Mouse (Mus musculus): ENCODE results near the gene Arhgdib.
A peak's percentile ranks its signal among the peaks of the same experiment; 100 is the strongest.

Gene Arhgdib

DNA sequence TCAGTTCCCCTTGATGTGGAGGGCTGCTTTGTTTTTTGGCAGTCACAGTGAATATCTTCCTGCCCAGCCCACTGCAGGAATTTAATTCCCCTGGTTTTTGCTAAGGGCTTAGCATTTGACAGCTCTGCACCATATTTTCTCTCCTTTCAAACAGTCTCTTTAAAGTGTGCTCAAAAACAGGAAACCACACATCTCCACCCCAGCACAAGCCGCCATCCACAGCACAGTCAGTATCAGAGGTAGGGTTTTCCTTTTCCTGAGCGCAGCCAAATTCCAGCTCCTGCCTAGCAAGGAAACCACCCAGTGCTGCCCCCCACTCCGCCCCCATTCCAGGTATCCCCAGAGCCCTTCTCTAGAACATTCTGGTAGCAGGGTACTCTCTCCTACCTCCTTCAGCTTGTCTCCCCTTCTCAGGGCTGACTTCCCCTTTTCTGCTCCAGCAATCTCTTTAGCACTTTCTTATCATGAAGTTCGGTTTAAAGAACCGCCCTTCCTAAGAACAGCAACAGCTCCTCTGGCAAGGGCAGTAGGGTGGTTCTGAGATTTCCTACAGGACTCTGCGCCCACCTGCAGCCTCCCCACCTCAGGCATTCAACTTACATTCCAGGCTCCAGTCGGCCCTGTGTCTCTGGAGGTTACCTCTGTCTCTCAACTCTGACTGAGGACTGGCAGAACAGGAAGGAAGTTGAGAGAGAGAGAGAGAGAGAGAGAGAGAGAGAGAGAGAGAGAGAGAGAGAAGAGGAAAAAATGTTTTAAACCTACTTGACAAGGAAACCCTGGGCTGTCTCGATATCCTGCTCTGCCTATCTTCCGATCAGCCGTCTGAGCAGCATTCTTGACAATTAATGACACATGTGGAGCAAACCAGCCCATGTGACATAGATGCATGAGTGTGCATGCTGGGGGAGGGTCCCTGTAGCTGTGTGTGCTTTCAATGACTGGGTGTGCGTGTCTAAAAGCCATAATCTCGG lies at the start of gene Arhgdib:
Gene Arhgdib, minus strand, starts transcription at position 849 of the 971 bp plus-strand sequence.
- DNase-seq (ENCODE audit: low read depth, low spot score): no peak

DNA sequence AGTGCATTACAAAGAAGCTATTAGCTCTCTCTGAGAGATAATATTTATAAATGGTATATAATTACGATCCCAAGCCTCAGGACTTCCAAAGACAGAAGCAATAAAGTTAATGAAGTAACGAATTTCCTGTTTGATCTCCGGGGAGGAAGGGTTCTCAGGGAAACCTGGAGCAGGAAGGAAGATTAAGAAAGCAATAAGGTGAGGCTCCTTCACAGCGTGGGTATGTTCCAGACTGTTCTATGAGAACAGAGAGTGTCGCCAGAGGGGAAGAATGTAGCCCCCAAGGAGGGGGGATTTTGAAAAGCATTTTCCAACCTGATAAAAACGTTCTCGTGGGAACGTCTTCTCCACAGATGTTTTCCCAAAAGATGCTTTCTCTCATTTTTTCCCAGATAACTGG lies 48.9 kb upstream of the Arhgdib start:
- no peak for DNase-seq (ENCODE audit: low read depth, low spot score)

DNA sequence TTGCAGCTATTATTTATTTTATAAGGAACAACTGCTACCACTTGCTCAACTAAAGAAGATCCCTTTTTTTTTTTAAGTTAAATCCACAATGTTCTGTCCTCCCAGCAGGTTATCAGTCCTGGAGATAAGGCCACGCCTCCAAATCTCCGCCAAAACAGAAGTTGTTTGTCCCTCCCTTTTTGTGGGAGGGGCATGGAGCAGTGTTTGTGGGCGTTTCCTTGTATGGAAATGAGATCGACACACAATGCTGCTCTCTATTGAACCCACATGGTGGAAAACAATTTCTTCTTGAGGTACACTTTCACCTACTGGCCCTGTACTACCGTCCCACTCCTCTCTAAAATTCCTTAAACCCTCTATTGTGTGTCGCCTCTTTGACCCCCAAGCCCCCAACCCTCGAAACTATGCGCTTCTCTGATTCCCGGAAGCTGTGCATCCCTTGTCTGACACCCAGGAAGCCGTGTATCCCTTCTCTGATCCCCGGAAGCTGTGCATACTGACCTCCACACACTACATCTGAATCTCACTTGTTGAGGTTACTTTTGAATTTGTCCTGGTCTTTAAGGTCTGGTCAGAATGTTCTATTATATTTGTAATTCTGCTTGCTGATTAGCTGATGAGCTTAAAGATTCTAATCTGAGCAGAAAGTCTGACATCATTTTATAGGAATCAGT lies 48.3 kb upstream of the Arhgdib start:
- DNase-seq (ENCODE audit: low read depth, low spot score): no peak

DNA sequence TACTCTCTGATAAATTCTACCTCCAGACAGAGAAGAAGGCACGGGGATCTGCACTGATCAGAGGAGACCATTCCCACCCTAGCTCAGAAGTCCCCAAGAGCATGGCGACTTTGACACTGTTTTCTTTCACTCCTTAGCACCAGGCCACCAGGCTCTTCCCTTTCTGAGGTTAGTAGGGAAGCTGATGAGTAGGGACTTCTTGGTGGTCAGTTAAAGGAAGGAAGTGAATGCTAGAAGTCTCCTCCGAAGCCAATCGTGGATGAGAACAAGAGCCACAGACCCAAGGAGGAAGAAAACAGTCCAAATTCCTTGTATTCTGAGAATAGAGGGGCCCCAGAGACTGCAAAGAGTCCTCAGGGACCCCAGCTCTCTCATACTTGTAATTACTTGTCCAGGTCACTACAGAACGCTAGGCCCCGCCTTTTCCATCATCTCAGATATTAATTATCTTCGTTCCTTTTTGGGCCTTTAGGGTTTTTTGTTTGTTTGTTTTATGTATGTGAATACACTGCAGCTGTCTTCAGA lies 46.9 kb upstream of the Arhgdib start:
- DNase-seq (ENCODE audit: low read depth, low spot score): no peak

DNA sequence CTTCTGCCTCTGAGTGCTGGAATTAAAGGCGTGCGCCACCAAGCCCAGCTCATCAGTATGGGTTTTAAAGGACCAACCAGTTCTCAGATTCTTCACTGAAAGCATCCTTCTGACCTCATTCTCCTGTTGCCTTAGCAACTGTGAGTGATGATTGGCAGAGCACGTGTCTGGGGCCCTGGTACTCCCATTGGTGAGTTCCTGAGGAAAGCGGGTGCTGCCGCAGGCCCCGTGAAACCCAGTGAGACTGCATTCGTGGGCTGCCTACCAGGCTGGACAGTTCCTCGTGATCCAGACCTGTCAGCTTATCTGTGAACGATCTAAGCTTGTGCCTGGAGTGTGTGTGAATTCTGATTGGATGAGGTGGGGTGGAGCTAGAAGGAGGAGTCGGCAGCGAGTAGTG lies 45.0 kb upstream of the Arhgdib start:
- no peak for DNase-seq (ENCODE audit: low read depth, low spot score)

DNA sequence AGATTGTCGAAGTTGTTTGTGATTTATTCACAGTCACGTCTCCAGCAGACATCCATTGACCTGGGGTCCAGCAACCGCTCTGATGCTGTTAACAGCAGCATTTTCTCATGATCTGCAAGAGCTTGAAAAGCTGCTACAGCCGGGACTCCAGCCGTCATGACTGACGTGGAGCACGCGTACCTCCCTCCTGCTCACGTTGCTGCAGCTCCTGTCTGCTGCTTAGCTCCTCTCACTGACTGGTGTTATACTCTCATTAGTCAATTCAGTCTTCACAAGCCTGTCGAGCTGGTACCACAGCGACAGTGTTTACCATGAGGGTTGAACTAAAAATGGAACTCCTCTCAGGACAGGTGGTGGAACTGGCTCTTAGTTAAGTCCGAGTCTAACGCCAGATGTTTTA lies 44.3 kb upstream of the Arhgdib start:
- no peak for DNase-seq (ENCODE audit: low read depth, low spot score)

DNA sequence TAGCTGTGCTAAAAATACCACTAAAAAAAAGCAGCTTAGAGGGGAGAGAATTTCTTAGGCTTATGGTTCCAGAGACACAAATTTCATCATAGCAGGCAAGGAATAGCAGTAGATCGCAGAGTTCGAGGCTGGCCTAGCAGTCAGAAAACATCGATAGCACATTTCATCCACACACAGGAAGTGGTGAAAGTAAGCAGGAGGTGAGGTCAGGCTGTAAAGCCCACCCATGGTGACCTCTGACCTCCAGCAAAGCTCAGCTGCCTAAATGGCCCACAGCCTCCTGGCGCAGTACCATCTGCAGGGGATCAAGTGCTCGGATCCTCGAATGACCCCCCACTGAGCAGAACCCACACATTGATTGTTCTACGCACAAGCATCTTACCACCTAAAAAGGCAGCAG lies 41.5 kb upstream of the Arhgdib start:
- DNase-seq (ENCODE audit: low read depth, low spot score): no peak

DNA sequence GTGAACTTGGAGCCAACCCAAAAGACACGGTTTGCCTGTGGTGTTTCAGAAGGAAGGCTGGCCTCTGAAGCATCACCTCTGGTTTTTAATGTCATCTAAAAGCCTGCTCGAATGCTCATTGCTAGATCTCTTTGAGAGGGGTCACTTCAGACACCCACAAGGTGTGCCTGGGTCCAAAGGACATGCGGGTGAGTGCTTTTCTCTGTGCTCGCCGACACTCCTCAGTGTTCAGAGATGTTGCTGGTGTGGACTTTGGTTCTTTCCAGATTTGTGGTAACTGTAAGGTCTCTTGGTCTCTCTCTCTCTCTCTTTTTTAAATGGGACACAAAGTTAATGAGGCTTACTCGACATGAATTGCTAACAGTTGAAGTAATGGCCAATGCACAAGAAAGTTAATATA lies 40.9 kb upstream of the Arhgdib start:
- DNase-seq (ENCODE audit: low read depth, low spot score): no peak

DNA sequence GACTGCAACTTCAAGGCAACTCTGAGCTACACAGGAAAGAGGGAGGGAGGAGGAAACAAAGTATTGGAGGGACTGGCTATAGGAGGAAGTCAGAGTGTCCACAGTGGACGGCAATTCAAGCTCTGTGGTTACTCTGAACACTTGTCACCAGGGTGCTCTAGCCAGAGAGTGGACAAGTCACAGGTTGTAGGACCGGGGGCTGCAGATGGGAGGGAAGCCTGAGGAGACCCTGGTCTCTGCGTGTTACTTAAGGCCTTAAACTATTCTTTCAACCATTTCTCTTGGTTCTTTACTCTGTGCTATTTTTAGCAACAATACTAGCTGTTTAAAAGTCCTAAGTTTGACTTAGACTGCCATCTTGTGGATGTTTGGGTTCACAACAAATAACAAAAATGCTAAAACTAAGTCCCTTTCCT lies 38.6 kb upstream of the Arhgdib start:
- no peak for DNase-seq (ENCODE audit: low read depth, low spot score)

DNA sequence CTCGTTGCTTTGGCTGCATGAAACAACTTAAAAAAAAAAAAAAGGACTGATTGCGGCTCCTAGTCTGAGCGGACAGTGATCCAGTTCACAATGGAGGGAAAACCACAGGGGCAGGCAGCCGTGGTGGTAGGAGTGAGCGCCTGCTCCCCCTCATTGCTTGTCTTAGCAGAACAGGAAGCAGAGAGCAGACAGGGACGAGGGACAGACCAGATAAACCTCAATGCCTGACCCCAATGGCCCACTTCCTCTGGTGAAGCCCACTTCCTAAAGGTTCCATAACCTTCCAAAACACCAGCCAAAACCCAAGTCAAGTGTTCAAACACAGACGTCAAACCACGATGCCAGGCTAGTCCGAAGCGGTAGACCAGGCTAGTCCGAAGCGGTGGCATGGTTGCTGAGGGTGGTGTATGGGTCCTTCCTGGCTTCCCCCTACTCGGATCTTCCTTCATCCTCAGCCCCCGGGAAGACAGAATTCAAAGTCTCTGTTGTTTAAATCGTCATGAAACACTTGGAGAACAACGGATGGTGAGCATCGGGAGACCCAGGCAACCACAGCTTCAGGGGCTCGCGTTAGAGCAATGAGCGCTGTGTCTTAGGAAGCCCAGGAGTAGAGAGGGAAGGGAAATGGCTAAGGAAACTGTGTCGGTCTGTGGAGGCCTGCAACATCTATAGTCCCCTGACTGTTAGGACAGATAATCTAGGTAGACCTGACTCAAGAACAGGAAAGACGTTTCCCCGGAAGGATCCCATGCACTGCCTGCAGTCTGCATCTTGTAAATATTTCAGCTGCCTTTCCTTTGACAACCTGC lies 37.8 kb upstream of the Arhgdib start:
- no peak for DNase-seq (ENCODE audit: low read depth, low spot score)

DNA sequence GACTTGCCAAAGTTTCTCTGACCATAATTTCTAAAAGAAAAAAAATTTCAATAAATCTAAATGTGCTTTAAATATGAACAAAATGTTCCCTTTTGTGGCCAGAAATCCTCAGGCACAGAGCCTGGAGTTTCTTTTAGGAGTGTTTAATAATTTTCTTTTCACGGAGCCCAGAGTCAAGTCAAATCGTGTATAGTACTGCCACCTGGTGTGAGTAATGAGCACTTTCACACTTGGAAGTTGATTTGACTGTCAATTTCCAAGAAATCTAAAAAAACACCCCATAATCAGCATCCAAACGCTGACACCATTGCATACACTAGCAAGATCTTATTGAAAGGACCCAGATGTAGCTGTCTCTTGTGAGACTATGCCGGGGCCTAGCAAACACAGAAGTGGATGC lies 27.2 kb upstream of the Arhgdib start:
- peak; percentile 36 for DNase-seq (ENCODE audit: low read depth, low spot score)

DNA sequence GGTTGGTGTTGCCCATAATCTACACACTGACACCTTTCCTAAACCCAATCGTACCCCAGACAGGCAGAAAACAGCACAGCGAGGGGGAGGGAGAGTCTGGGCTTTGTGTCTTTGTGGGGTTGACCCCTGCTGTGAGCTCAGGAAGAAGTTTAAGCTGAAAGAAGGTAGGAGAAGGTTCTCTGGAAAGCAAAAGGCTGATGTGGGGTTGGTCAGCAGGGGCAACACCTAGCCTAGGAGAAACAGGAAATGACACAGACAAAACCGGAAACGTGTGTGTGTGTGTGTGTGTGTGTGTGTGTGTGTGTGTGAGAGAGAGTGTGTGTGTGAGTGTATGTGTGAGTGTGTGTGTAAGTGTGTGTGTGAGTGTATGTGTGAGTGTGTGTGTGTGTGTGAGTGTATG lies 25.8 kb upstream of the Arhgdib start:
- no peak for DNase-seq (ENCODE audit: low read depth, low spot score)

DNA sequence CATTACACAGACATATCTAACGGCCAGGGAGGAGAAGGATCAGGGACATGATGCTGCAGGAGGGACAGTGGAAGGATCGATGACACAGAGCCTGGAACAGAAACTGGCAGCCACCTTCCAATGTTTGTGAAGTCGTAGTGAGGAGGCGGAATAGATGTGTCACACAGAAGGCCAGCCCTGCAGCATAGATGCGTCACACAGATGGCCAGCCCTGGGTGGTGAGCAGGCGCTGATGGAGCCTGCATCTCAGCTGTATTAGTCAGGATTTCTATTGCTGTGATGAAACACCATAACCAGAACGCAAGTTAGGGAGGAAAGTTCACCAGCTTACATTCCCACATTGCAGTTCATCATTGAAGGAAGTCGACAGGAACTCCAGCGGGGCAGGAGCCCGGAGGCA lies 24.2 kb upstream of the Arhgdib start:
- DNase-seq (ENCODE audit: low read depth, low spot score): no peak

DNA sequence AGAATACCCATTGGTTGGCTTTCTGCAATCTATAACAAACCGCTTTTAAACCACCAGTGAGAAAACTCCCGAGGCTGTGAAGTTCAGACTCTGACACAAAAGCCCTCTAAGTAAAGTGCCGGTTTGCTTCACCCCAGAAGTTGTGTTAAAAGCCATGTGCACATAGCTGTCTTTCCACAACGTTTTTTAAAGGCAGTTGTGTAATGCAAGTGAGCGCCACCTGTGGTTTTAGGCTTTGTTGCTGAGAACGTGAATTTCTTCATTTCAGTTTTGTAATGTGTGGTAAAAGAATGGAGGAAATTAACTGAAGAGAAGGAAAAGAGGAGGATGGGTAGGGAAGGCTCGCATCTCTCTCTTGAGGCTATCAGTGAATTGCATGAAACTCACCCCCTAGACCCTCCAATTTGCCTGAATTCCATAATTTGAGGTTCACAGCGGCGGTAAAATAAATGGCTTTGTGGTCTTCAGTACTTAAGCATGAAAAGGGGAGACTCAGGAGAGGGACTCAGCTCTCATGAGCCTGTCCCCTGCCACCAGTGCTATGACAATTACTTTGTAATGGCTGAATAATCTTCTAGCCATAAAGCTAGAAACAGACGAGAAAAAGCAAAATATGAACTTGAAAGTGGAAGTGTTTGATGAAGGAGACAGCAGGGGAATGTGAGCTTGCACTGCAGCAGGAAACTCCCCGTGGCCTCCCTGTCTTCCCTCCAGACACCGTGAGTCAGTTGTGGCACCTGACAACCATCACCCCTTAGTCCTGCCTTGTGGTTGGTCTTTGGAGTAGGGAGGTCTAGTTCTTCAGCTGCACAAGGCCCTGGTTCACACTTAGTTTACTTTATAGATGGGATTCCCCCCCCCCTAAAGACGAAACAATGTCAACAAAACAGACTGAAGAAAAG lies 23.2 kb upstream of the Arhgdib start:
- no peak for DNase-seq (ENCODE audit: low read depth, low spot score)

DNA sequence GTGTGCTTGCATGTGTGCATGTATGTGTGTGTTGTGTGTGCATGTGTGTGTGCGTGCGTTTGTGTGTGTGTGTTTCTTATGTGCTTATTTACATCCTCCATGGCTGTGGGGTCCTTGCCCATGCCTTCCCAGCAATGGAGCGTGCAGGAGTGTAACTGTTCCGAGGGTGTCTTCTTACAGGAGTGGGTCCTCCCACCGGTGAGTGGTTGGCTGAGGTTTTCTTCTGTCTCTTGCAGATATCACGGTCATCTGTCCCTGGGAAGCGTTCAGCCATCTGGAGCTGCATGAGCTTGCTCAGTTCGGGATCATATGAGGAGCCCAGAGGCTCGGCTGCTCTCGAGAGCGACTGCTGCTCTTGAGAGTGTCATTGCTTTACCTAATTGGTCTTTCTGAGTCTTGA lies 21.3 kb upstream of the Arhgdib start:
- DNase-seq (ENCODE audit: low read depth, low spot score): no peak

DNA sequence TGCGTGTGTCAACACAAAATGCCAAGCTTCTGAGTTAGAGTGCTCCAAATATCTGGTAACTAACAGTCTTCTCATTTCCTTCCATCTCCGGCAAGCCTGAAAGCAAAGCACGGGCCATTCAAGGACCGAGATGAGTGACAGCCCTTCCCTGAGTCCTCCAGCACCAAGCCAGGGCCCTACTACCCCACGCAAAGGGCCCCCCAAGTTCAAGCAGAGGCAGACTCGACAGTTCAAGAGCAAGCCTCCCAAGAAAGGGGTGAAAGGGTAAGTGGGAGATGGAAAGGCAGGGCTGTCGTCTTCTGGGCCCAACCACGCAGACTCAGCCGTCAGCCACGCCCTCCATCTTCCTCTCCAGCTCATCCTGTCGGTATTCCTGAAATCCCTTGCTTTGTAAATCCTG lies 17.4 kb upstream of the Arhgdib start:
- DNase-seq (ENCODE audit: low read depth, low spot score): no peak

DNA sequence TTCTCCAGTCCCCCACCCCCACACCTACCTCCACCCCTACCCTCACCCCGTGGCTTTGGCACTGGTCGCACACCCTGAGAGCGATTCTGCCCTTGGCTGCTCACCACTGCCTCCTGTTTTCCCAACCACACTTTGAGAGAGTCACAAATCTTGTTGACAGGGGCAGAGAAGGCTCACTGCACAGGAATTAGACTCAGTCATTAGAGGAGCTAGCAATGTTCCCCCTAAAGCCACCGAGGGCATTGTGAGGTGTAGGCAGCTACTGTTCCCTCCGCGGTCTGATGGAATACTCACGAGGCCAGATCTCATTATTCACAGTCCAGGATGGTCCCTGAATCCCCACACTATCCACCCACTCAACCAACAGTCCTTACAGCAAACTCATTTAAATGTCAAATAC lies 15.4 kb upstream of the Arhgdib start:
- no peak for DNase-seq (ENCODE audit: low read depth, low spot score)

DNA sequence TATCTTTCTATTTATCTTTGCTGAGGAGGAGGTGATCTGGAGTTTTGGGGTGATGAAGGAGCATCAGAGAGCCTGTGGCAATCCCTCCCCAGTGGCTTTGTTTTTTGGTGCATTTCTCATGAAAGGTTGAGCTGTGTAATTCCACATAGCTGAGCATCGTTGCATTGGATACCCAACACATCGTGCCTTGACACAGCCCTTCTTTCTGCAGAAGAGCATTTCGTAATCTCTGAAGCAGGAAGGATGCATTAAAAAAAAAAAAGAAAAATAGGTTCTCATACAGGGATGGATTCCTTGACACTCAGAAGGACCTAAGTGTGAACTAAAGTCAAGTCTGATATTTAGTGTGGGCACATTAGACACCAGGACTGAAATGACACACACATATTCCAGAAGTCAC lies 13.5 kb upstream of the Arhgdib start:
- DNase-seq (ENCODE audit: low read depth, low spot score): no peak

DNA sequence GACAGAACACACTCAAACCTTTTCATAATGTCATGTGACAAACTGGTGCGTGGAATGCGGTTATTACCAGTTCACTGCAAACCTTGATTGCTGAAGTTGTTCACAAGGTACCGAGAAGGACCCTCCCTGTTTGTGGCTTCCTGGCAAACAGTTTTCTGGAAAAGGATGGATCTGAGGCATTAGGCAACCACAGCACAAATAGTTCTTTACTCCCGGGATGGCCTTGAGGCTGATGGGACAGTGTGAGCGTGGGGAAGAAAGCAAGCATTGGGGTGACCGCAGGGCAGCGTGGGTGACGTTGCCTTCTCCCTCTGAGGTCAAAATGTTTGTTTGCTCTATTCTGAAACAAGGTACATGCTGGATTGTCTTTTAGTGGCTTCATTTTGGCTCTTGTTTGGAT lies 13.0 kb upstream of the Arhgdib start:
- no peak for DNase-seq (ENCODE audit: low read depth, low spot score)

DNA sequence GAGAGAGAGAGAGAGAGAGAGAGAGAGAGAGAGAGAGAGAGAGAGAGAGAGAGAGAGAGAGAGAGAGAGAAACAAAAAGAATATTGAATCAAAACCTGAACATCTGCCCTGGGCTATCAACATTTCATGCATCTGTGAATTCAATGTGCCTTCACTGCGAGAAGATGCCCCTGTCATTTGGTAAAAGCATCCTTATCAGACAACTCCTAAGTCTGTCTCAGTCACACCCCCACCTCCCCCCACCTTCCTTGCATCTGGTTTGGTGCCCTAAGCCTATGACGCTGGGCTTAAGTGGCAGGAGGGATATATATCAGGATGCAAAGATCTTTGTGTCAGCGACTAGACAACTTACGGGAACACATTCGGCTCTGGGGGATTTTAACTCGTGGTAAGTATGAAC lies 12.5 kb upstream of the Arhgdib start:
- no peak for DNase-seq (ENCODE audit: low read depth, low spot score)

DNA sequence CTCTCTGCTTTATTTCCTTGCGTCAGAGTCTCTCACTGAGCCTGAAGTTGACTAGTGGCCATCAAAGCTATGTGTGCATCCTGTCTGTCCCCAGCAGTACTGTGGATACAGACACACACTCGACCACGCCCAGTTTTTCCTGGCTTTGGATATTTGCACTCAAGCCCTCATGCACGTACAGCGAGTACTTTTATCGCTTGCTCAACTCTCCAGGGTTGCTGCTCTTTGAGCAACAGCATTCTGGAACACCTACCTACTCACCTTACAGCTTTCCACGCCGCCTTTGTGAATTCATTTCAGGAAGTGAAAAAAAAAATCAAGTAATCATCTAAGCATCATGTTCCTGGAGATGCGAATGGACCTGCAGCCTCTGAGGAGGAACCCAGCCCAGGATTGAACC lies 11.2 kb upstream of the Arhgdib start:
- no peak for DNase-seq (ENCODE audit: low read depth, low spot score)
